9 mouse cellular contexts compared by ENCODE assay signal in genomic region chr10:69594186-69595131, GRCm38 (mm10).
DNase-seq lines count a peak whose midpoint lies in the region; ATAC-seq lines count a peak whose summit lies in the region.
"Had no signal": no experiment of that assay in that cellular context is flagged by ENCODE, and none has a peak within 500 bp of the region (broad histone marks: within the 10 kb centered on the region; RNA-seq: fewer than 3 reads in every experiment).

No protein-coding gene starts in this region.

- no peak overlapping the region for H3K9ac ChIP-seq in hindbrain, embryonic 11.5 days (ENCODE audit: low read depth, low read length)
- H3K9ac ChIP-seq in kidney, embryonic 14.5 days (ENCODE audit: low read depth, low read length) = no peak overlapping the region
- no peak overlapping the region for H3K9ac ChIP-seq in lung, embryonic 15.5 days
- H3K9ac ChIP-seq: embryonic facial prominence, embryonic 15.5 days had no signal

- peak; percentile 74 for ATAC-seq in hindbrain, embryonic 11.5 days (ENCODE audit: low FRiP score)
- ATAC-seq in kidney, embryonic 14.5 days (ENCODE audit: low FRiP score, low TSS enrichment) = peak; percentile 60
- peak; percentile 80 for ATAC-seq in lung, embryonic 15.5 days (ENCODE audit: borderline replicate concordance, extremely low read depth, low FRiP score, low TSS enrichment)
- no peak for ATAC-seq in activated CD4-positive, CD25-positive, alpha-beta regulatory T cell, adult 4 months

- H3K4me2 ChIP-seq in hindbrain, embryonic 11.5 days (replicated peaks; ENCODE audit: low read depth, low read length) = no peak overlapping the region
- 0 out of 2 replicates have a peak overlapping the region, but pooled peaks have one; percentile 6 for H3K4me2 ChIP-seq in kidney, embryonic 14.5 days (replicated peaks; ENCODE audit: low read depth, low read length)
- peak overlapping the region; percentile 11; the same call in 1 of the 2 replicates for H3K4me2 ChIP-seq in lung, embryonic 15.5 days
- H3K4me2 ChIP-seq: embryonic facial prominence, embryonic 15.5 days had no signal

- WGBS in hindbrain, embryonic 11.5 days = 61% methylated on average over 15 of the region's 15 CpGs
- 68% methylated on average over 15 of the region's 15 CpGs for WGBS in hindbrain, embryonic 10.5 days
- 41% methylated on average over 15 of the region's 15 CpGs for WGBS in heart, embryonic 10.5 days
- WGBS in kidney, embryonic 14.5 days = 45% methylated on average over 15 of the region's 15 CpGs
- WGBS in lung, embryonic 15.5 days = 33% methylated on average over 15 of the region's 15 CpGs

- H3K9me3 ChIP-seq in hindbrain, embryonic 11.5 days (ENCODE audit: control insufficient read depth, low read length) = no peaks in the 10 kb centered on the region
- peaks cover 6% of the 10 kb centered on the region; the same call in 1 of the 2 replicates for H3K9me3 ChIP-seq in hindbrain, embryonic 10.5 days
- H3K9me3 ChIP-seq in heart, embryonic 10.5 days = no peaks in the 10 kb centered on the region
- no peaks in the 10 kb centered on the region for H3K9me3 ChIP-seq in kidney, embryonic 14.5 days (ENCODE audit: control insufficient read depth, low read length)
- H3K9me3 ChIP-seq in lung, embryonic 15.5 days = no peaks in the 10 kb centered on the region
- H3K9me3 ChIP-seq: embryonic facial prominence, embryonic 15.5 days had no signal

- no peaks in the 10 kb centered on the region for H3K27me3 ChIP-seq in hindbrain, embryonic 11.5 days (ENCODE audit: control insufficient read depth, insufficient read depth, low read length)
- no peaks in the 10 kb centered on the region for H3K27me3 ChIP-seq in hindbrain, embryonic 10.5 days (ENCODE audit: insufficient read depth, poor library complexity, severe bottlenecking)
- H3K27me3 ChIP-seq in heart, embryonic 10.5 days (ENCODE audit: insufficient read depth, poor library complexity, severe bottlenecking) = no peaks in the 10 kb centered on the region
- no peaks in the 10 kb centered on the region for H3K27me3 ChIP-seq in kidney, embryonic 14.5 days (ENCODE audit: control insufficient read depth, insufficient read depth, low read length)
- H3K27me3 ChIP-seq in lung, embryonic 15.5 days = no peaks in the 10 kb centered on the region
- H3K27me3 ChIP-seq: embryonic facial prominence, embryonic 15.5 days had no signal

- H3K27ac ChIP-seq in hindbrain, embryonic 11.5 days (ENCODE audit: low read depth, low read length) = no peak overlapping the region
- no peak overlapping the region for H3K27ac ChIP-seq in hindbrain, embryonic 10.5 days
- peak overlapping the region; percentile 70 for H3K27ac ChIP-seq in heart, embryonic 10.5 days
- H3K27ac ChIP-seq in kidney, embryonic 14.5 days (ENCODE audit: low read depth, low read length) = no peak overlapping the region
- peak overlapping the region; percentile 71; the same call in 1 of the 2 replicates for H3K27ac ChIP-seq in lung, embryonic 15.5 days
- H3K27ac ChIP-seq: embryonic facial prominence, embryonic 15.5 days had no signal

- no peaks in the 10 kb centered on the region for H3K36me3 ChIP-seq in hindbrain, embryonic 11.5 days (ENCODE audit: control insufficient read depth, insufficient read depth, low read length)
- 0 out of 2 replicates have a peak, but pooled peaks cover 18% of the 10 kb centered on the region for H3K36me3 ChIP-seq in hindbrain, embryonic 10.5 days
- peaks cover 12% of the 10 kb centered on the region; the same call in 1 of the 2 replicates for H3K36me3 ChIP-seq in heart, embryonic 10.5 days
- no peaks in the 10 kb centered on the region for H3K36me3 ChIP-seq in kidney, embryonic 14.5 days (ENCODE audit: control insufficient read depth, insufficient read depth, low read length)
- H3K36me3 ChIP-seq in lung, embryonic 15.5 days = no peaks in the 10 kb centered on the region
- H3K36me3 ChIP-seq: embryonic facial prominence, embryonic 15.5 days had no signal

- peak; percentile 58 for DNase-seq in hindbrain, embryonic 11.5 days (ENCODE audit: low spot score)
- DNase-seq in hindbrain, embryonic 10.5 days (ENCODE audit: low spot score) = no peak
- DNase-seq in cerebellum, postnatal 25 days = peak; percentile 91 to 94
- peak; percentile 92 for DNase-seq in heart, embryonic 10.5 days (ENCODE audit: low spot score)
- peak; percentile 88 to 91 for DNase-seq in right cerebral cortex, postnatal 10 days (ENCODE audit: low spot score in 2 of 2)

- H3K4me3 ChIP-seq in hindbrain, embryonic 11.5 days (ENCODE audit: low read depth, low read length) = no peak overlapping the region
- no peak overlapping the region for H3K4me3 ChIP-seq in hindbrain, embryonic 10.5 days
- H3K4me3 ChIP-seq in heart, embryonic 10.5 days = peak overlapping the region; percentile 38; the same call in 1 of the 2 replicates
- no peak overlapping the region for H3K4me3 ChIP-seq in kidney, embryonic 14.5 days (ENCODE audit: low read length)
- no peak overlapping the region for H3K4me3 ChIP-seq in lung, embryonic 15.5 days
- H3K4me3 ChIP-seq: embryonic facial prominence, embryonic 15.5 days had no signal

- 0 out of 2 replicates have a peak, but pooled peaks cover 3% of the 10 kb centered on the region for H3K4me1 ChIP-seq in hindbrain, embryonic 11.5 days (replicated peaks; ENCODE audit: control insufficient read depth, insufficient read depth, low read length)
- peaks cover 10% of the 10 kb centered on the region for H3K4me1 ChIP-seq in hindbrain, embryonic 10.5 days (replicated peaks)
- peaks cover 20% of the 10 kb centered on the region; the same call in 1 of the 2 replicates for H3K4me1 ChIP-seq in heart, embryonic 10.5 days
- H3K4me1 ChIP-seq in kidney, embryonic 14.5 days (ENCODE audit: control insufficient read depth, insufficient read depth, low read length) = peaks cover 5% of the 10 kb centered on the region; the same call in 1 of the 2 replicates
- H3K4me1 ChIP-seq in lung, embryonic 15.5 days = peaks cover 15% of the 10 kb centered on the region

Comparison
In these comparisons a context has a peak if more than half of its experiments do, and no peak if none do; other contexts are left out.
1. H3K27ac ChIP-seq: peak in heart, embryonic 10.5 days (single experiment) and lung, embryonic 15.5 days (single experiment); none in hindbrain, embryonic 11.5 days (single experiment), hindbrain, embryonic 10.5 days (single experiment) and kidney, embryonic 14.5 days (single experiment).